Mouse (Mus musculus): ENCODE results near the gene Grhl1. TPM values are rescaled to one million over a fixed set of nuclear protein-coding genes. Genes with fewer than 3 reads are reported as not detected.
"Not testable (repeated sequence)": the region's sequence is repeated elsewhere in the genome, so short reads cannot be mapped to it uniquely, and the experiment has no call there.

Grhl1 gene
- total and polyA plus RNA-seq, 2 experiments from 2014 or later: 2.3 to 2.7 TPM

DNA sequence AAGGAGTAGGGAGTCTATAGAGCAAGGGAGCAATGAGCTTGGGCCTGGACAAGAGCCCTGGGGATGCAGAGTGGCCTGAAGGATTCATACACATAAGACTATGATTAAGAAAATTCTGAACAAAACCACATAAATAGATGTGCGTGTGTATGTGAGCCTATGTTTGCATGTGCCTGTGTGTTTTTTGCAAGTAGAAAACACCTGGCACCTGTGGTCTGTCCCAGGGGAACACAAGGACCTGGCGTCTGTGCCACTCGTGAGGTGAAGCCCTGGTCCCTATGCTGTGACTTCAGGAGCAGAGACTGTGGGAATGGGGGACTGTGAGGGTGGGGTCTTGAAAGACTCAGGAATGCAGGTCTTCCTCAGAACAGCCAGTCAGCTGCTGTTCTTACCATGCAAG, 62.6 kb downstream of the Grhl1 start:
- 94% methylated on average over 3 of the region's 3 CpGs for WGBS
- DNase-seq (no peak), ATAC-seq (no peak)
- TF ChIP-seq CTCF (IDR thresholded peaks at IDR 0.05; ENCODE audit: low read depth): no peak
- Histone ChIP-seq H3K36me3 (ENCODE audit: insufficient read depth) (no peaks in the 10 kb centered on the region), H3K4me2 (ENCODE audit: low read depth) (no peak overlapping the region), H3K27ac (ENCODE audit: low read depth, low read length) (no peak overlapping the region), H3K9me3 (ENCODE audit: low read length) (no peaks in the 10 kb centered on the region), H3K27me3 (ENCODE audit: insufficient read depth, low read length) (no peaks in the 10 kb centered on the region), H3K4me3 (ENCODE audit: low read depth, low read length) (no peak overlapping the region), H3K9ac (no peak overlapping the region), H3K4me1 (ENCODE audit: insufficient read depth) (no peaks in the 10 kb centered on the region)

DNA sequence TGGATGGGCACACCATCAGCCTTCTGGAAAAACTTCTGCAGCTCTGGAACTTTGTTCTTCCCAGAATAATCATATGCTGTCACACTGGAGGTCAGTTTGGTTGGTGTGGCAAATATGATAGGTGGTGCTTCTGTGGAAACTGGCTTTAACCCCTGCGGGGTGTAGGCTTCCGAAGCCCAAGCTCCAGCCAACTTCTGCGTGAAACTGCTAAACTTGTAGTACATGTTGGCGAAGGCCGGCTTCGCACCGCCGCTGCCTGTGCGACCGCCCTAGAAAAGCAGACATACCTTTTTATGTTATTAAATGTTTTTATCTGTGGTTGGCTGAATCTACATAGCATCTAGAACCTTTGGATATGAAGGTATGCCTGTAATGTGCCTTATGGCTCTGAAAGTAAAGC, 66.7 kb downstream of the Grhl1 start:
- H3K4me2 ChIP-seq (ENCODE audit: low read depth); H3K4me3 ChIP-seq (ENCODE audit: low read depth, low read length); H3K27me3 ChIP-seq (ENCODE audit: insufficient read depth, low read length); H3K36me3 ChIP-seq (ENCODE audit: insufficient read depth); H3K9me3 ChIP-seq (ENCODE audit: low read length); H3K4me1 ChIP-seq (ENCODE audit: insufficient read depth); H3K27ac ChIP-seq (ENCODE audit: low read depth, low read length); DNase-seq; H3K9ac ChIP-seq; ATAC-seq: not testable (repeated sequence)
- 96% methylated on average over 10 of the region's 10 CpGs for WGBS

DNA sequence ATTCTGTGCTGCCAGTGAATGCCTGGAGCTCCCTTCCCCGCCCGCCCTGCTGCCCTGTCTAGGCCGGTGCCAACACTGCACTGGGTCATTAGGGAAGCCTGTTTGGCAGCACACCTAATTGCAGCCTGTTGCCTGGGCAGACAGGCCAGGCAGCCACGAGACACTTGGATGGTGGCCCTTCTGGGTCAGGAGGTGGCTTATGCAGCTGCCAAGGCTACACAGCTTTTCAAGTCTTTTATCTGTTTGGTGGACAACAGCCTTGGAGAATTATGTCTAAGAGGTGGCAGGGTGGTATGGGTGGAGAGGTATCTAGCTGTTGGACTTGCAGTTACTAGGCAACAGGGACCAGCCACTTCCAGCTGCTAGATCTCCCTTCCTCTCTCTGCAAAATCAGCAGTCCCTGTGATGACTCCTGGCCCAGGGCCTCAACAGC, 70.3 kb downstream of the Grhl1 start:
- peak overlapping the region; percentile 21; the same call in 1 of the 2 replicates for H3K27ac ChIP-seq (ENCODE audit: low read depth, low read length)
- H3K4me1 ChIP-seq (ENCODE audit: insufficient read depth): no peaks in the 10 kb centered on the region
- DNase-seq (peak; percentile 80), ATAC-seq (peak; percentile 96)
- no peaks in the 10 kb centered on the region for H3K27me3 ChIP-seq (ENCODE audit: insufficient read depth, low read length)
- H3K9me3 ChIP-seq (ENCODE audit: low read length): no peaks in the 10 kb centered on the region
- no peaks in the 10 kb centered on the region for H3K36me3 ChIP-seq (ENCODE audit: insufficient read depth)
- H3K4me3 ChIP-seq (ENCODE audit: low read depth, low read length): no peak overlapping the region
- WGBS: 24% methylated on average over 4 of the region's 4 CpGs
- H3K9ac ChIP-seq: no peak overlapping the region
- H3K4me2 ChIP-seq (ENCODE audit: low read depth): no peak overlapping the region
- TF ChIP-seq CTCF (IDR thresholded peaks at IDR 0.05; ENCODE audit: low read depth): no peak

DNA sequence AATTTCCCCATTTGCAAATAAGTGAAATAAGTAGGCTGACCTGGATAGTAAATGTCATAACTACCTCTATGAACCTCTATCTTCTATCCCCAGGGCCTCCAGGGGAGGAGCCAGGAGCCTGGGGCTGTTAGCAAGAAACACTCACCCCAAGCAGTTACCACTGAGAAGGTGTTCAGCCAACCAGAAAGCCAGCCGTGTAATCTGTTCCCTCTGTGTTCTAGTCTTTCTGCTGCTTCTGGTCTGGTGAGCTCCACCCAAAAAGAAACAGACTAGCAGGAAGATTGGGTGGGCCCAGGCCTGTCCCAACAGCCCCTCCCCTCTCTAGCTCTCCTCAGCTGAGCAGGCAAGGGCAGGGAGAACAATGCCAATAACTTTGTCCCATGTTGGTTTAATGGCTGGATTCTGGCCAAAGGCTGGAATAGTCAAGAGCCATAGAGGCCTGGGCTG, 72.1 kb downstream of the Grhl1 start:
- H3K4me1 ChIP-seq (ENCODE audit: insufficient read depth): no peaks in the 10 kb centered on the region

DNA sequence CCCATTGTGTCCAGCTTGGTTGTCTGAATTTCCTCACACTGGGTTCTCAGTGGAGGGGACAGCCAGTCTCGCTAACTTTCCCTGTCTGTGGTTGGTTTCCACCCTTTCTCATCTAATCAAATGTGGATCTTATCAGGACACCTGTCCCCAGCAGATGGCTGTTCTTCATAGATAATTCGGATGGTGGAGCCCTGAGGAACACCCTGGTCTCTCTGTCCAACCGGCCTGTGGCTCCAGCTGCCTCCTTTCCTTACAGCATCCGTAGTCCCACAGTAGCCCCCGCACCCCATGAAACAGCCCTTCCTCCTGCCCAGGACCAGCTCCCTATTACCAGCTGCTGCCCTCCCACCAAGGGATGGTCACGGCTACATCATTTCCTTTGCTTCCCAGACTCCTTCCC, 73.8 kb downstream of the Grhl1 start:
- DNase-seq: no peak
- Histone ChIP-seq H3K36me3 (ENCODE audit: insufficient read depth) (no peaks in the 10 kb centered on the region), H3K27me3 (ENCODE audit: insufficient read depth, low read length) (no peaks in the 10 kb centered on the region), H3K9me3 (ENCODE audit: low read length) (no peaks in the 10 kb centered on the region), H3K4me3 (ENCODE audit: low read depth, low read length) (no peak overlapping the region), H3K4me2 (ENCODE audit: low read depth) (no peak overlapping the region), H3K4me1 (ENCODE audit: insufficient read depth) (peaks cover 5% of the 10 kb centered on the region), H3K9ac (no peak overlapping the region), H3K27ac (ENCODE audit: low read depth, low read length) (no peak overlapping the region)
- no peak for TF ChIP-seq CTCF (IDR thresholded peaks at IDR 0.05; ENCODE audit: low read depth)
- ATAC-seq: no peak
- WGBS: 89% methylated on average over 6 of the region's 6 CpGs

More for the DNA sequence above, 72.1 kb downstream of the Grhl1 start:
- Histone ChIP-seq H3K9me3 (ENCODE audit: low read length) (no peaks in the 10 kb centered on the region), H3K36me3 (ENCODE audit: insufficient read depth) (no peaks in the 10 kb centered on the region), H3K4me3 (ENCODE audit: low read depth, low read length) (no peak overlapping the region), H3K27ac (ENCODE audit: low read depth, low read length) (no peak overlapping the region), H3K27me3 (ENCODE audit: insufficient read depth, low read length) (no peaks in the 10 kb centered on the region), H3K9ac (no peak overlapping the region), H3K4me2 (ENCODE audit: low read depth) (no peak overlapping the region)
- no peak for TF ChIP-seq CTCF (IDR thresholded peaks at IDR 0.05; ENCODE audit: low read depth)
- WGBS: 33% methylated on average over 1 of the region's 1 CpGs
- DNase-seq (no peak), ATAC-seq (no peak)

DNA sequence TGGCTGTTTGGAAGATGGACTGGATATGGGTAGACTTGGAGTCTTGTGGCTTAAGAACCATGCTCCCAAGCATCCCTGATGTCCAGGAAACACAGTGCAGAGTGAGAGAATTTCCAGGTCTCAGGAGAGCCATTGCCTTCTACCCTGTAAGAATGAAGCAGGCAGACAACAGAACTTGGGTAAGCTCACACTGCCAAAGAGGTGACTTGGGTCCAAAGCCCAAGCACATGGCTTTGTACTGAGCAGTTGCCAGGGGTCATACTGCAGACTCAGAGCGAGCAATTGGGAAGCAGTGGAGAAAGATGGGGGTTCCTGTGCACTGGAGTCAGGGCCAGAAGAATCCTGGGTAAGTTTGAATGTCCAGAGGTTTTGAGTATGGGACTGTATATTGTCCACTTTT, 76.0 kb downstream of the Grhl1 start:
- ATAC-seq: no peak
- 77% methylated on average over 1 of the region's 1 CpGs for WGBS
- H3K4me1 ChIP-seq (ENCODE audit: insufficient read depth): peaks cover 17% of the 10 kb centered on the region
- H3K36me3 ChIP-seq (ENCODE audit: insufficient read depth): no peaks in the 10 kb centered on the region
- TF ChIP-seq CTCF (IDR thresholded peaks at IDR 0.05; ENCODE audit: low read depth): no peak
- no peaks in the 10 kb centered on the region for H3K27me3 ChIP-seq (ENCODE audit: insufficient read depth, low read length)
- H3K4me2 ChIP-seq (ENCODE audit: low read depth): no peak overlapping the region
- no peak overlapping the region for H3K4me3 ChIP-seq (ENCODE audit: low read depth, low read length)
- H3K9ac ChIP-seq: no peak overlapping the region
- no peak for DNase-seq
- H3K27ac ChIP-seq (ENCODE audit: low read depth, low read length): no peak overlapping the region
- no peaks in the 10 kb centered on the region for H3K9me3 ChIP-seq (ENCODE audit: low read length)

DNA sequence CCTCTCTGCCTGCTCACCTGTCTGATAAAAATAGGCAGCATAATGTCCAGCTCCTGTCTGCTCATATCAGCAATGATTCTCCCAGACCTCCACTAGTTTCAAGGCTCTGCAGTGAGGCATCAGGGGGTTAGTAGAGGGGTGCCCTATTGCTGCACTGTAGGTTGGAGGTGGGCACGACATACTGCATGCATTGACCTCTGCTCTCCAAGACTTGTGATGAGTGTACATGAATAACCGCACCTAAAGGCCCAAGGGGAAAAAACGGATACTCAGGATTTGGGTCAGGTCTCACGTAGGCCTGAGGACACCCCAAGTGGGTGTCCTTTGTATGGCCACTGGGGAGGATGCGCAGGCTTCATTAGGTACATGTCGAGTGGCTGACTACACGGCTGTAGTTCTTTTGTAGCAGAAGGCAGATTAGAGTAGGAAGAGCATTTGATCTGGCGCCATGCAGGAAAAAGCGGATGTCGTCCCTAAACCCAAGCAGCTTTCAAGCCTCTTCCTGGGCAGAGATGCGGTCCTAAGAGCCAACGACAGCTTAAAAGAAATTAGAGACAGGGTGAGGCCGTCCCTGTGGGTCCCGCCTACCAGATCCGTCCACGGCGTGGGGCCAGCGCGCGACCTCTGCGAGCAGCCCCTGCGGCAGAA, 78.5 kb downstream of the Grhl1 start:
- DNase-seq: no peak
- H3K27ac ChIP-seq (ENCODE audit: low read depth, low read length): peak overlapping the region; percentile 93
- WGBS: 3% methylated on average over 22 of the region's 22 CpGs
- H3K27me3 ChIP-seq (ENCODE audit: insufficient read depth, low read length): no peaks in the 10 kb centered on the region
- peak overlapping the region; percentile 100 for H3K4me3 ChIP-seq (ENCODE audit: low read depth, low read length)
- H3K9ac ChIP-seq: peak overlapping the region; percentile 99
- no peaks in the 10 kb centered on the region for H3K9me3 ChIP-seq (ENCODE audit: low read length)
- peaks cover 17% of the 10 kb centered on the region for H3K4me1 ChIP-seq (ENCODE audit: insufficient read depth)
- no peak for TF ChIP-seq CTCF (IDR thresholded peaks at IDR 0.05; ENCODE audit: low read depth)
- peaks cover 14% of the 10 kb centered on the region for H3K36me3 ChIP-seq (ENCODE audit: insufficient read depth)
- peak overlapping the region; percentile 74 for H3K4me2 ChIP-seq (ENCODE audit: low read depth)
- no peak; the same call in 1 of the 2 replicates for ATAC-seq
